Mouse (Mus musculus) liver, adult 2 months (tissue): ENCODE data around the gene Dhrs7.

Source experiments
- CTCF ChIP-seq: fragments of 200-500 bp; IDR thresholded peaks from 2 replicates; pipeline ENCODE4 v1.5.1; 2011; ENCODE audit warnings: low read depth, low read length, control low read depth
- POLR2A ChIP-seq: fragments of 200-500 bp; IDR thresholded peaks from 2 replicates; pipeline ENCODE4 v1.6.1; 2011; ENCODE audit warnings: low read length, control low read depth; ENCODE audit not compliant: insufficient read depth; ENCODE audit errors: extremely low read depth

DNA sequence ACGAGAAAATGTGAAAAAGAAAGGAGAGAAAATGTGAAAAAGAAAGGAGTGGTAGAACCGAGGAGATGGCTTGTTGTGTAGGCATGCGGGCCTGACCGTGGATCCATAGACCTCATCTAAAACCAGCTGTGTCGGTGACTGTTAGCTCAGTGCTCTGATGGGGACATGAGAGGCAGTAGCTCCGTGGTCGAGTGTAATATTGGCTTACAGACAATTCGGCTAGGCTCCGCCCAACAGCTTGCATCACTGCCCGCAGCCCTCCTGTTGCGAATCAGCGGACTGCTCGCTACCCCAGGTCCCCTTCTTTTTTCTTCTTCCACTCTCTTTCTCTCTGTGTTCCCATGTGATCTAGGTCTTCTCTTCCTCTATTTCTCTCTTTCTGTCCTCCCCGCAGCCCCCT lies 15.8 kb downstream of the Dhrs7 start:
- TF ChIP-seq POLR2A, result no peak
- no peak for TF ChIP-seq CTCF
